Mouse (Mus musculus): Measurements from ENCODE around the gene Trim8.

- TF ChIP-seq CTCF (IDR thresholded peaks at IDR 0.05; ENCODE audit: low read depth) (no peak), EP300 (IDR thresholded peaks at IDR 0.05; ENCODE audit: low read depth) (no peak)
Measured at GRCm38 (mm10) chr19:46480624-46481345, 20.7 kb upstream of the Trim8 start.

All from liver, embryonic 14.5 days (tissue).